Mouse (Mus musculus) right cerebral cortex, postnatal 14 days (tissue): Measurements from ENCODE around the gene Olfr1440.
A peak's percentile ranks its signal among the peaks of the same experiment; 100 is the strongest.

Experiments used
- DNase-seq: peaks from one replicate; pipeline ENCODE4 v3.0.0; 2022

The Olfr1440 gene

DNA sequence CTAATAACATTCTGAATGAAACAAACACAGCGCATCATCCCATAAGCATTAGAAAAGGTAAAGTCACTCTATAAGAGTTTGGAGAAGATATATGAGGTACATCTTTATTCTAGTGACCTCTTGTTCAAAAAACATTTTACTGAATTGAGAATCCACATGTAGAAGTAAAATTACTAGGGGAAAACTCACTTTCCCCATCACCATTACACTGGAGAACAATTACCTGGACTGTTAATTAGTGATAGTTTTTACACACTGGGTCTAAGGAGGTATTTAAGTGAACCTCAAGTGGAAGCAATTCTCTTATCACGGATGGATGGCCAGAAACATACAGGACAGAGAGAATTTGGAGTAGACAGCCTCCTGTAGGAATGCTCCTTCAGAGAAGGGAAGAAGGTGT, at the start of gene Olfr1440:
Olfr1440 (plus strand) TSS at position 301 of the 400 bp plus-strand sequence.
- no peak for DNase-seq

GRCm38 (mm10) chr19:12373004-12373403, 14.1 kb upstream of the Olfr1440 start:
- no peak for DNase-seq

DNA sequence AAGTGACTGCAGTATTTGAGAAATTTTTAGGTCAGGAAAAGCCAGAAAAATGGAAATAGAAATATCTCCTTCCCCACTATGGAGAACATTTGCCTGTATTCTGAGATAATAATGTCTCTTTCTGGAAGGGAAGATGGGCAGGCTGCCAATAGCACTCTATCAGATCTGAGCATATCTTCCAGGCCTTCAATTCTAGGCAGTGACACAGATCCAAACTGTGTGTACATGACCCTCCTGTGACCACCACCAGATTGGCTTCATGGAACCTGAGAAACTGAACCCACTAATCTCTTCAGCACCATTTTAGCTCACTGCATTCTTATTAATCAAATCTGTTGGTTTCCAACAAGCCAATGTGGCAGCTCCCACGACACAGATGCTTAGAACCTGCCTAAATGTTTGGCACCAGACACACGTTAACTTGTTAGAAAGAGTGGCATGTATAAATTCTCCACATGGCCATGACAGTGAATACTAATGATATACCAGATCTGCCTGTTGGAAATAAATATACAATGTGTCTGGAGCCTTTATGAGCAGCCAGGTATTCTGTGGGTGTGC, 12.5 kb upstream of the Olfr1440 start:
- DNase-seq = peak; percentile 22

DNA sequence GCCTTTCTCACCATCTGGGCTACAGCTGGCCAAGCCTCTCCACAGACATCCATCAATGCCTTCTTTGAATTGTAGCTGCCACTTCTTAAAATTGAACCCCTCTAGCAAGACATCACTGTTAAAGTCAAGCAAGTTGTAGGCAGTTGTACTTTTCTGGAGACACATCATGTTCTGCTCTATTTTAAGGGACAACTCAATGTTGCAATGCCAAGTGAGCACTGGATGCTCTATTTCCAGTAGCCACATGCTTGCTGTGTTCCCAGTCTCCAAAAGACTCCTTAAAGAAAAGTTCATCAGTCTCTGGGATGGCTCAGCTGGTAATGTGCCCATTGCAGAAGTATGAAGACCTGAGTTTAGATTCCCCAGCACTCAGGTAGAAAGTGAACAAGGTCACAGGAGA, 26.7 kb downstream of the Olfr1440 start:
- DNase-seq = no peak

- no peak for DNase-seq
Observed at GRCm38 (mm10) chr19:12417361-12417760, 30.3 kb downstream of the Olfr1440 start, which contains the start of gene Olfr1441. TSS of gene Olfr1441 (plus strand) at chr19:12417433.

- DNase-seq = no peak
Observed at GRCm38 (mm10) chr19:12418312-12418711, 31.2 kb downstream of the Olfr1440 start.

DNA sequence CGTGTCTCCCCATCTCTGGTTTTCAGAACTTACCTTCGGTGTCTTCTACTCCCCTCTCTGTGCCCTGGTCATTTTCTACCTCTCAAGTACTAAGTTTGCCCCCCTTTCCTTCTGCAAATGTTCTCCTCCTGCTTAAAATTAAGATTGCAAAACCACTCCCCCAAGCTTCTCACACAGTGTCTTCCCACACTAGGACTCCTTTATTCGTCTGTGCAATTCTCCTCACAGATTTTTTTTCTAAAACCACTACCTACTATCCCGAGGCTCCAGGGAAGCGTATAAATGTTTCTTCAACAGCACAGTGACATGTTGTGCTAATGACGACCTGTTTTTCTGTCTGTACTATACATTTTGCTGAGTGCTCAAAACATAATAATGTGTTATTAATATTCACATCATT, 33.5 kb downstream of the Olfr1440 start:
- no peak for DNase-seq

GRCm38 (mm10) chr19:12421680-12422079, 34.6 kb downstream of the Olfr1440 start:
- DNase-seq = no peak

DNA sequence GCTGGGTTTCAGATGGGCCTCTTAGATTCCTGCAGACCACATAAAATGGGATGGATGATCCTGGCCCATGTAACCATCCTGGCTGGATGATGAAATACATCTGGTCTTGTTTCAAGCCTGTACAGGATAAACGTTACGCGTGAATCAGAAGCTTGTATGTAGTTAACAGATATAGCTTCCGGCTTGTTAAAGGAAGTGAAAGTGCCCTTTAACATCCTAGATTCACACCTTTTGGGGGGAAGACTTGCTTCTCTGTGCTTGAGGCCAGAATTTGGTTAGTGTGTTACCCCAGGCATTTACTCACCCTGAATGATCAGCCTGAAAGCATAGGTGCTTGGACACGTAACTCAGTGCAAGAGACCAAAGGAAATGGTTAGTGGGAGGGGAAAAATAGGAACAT, 40.0 kb downstream of the Olfr1440 start:
- no peak for DNase-seq

GRCm38 (mm10) chr19:12427605-12428004, 40.5 kb downstream of the Olfr1440 start, which contains the start of gene Pfpl:
TSS of gene Pfpl (plus strand) at chr19:12427905.
- DNase-seq = no peak

- DNase-seq = no peak
Observed at GRCm38 (mm10) chr19:12433033-12433432, 46.0 kb downstream of the Olfr1440 start.

DNA sequence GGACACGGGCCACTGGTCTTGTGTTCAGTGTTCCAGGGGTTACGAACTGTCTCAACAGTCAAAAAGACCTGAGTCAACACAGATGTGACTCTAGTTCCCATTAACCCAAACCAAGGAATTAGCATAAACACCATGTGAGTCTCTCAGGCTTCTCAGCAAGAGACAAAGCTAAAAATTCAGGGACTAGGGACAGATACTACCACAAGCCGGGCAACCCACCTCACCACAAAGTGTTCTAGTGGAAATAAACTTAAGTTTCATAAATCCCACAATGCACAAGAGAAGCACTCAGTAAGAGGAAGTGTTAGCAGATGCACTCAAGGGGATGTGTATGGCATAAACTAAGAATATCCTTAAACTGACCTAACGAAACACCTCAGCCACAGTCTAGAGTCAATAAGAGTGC, 47.9 kb downstream of the Olfr1440 start:
- no peak for DNase-seq

GRCm38 (mm10) chr19:12435750-12436524, 48.9 kb downstream of the Olfr1440 start:
- DNase-seq = no peak

DNA sequence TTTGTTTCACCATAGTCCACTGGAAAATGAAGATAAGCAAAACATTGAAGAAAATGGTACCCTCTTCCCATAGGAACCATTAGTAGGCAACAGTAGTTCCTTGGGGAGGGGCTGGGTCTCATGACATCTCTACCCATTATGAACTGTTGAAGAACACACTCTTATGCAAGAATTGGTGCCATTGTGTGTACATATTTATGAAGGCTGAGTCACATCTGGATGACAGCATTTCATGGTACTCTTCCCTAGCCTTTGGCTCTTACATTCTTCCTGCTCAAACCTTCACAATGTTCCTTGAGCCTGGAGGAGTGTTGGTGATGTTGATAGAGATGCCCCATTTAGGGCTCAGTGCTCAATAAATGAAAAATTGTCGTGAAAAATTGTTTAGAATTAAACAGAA, 52.5 kb downstream of the Olfr1440 start:
- no peak for DNase-seq

- no peak for DNase-seq
Observed at GRCm38 (mm10) chr19:12440103-12440725, 53.1 kb downstream of the Olfr1440 start.

DNA sequence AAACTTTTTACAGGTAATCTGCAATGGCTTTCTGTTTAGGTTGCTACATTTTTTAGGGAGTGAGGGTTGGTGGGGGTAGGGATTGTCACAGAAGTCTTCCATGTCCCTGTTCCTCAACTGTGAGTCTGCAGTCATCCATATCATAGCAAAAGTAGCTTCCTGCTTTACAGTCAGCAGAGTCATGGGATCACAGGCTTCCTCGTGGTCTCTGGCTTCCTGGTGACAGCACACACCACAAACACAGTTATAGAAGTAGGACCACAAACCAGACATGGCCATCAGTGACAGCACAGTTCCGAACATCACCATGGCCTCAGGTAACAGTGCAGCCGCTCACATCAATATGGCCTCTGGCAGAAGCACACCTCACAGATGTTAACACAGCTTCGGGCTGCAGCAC, 55.5 kb downstream of the Olfr1440 start:
- no peak for DNase-seq

- DNase-seq = no peak
Observed at GRCm38 (mm10) chr19:12445014-12445413, 57.9 kb downstream of the Olfr1440 start.
